Mouse (Mus musculus) urinary bladder, adult 18-20 months (tissue): Measurements from ENCODE around the gene Enah.
A peak's percentile ranks its signal among the peaks of the same experiment; 100 is the strongest.

ENCODE experiments used
- DNase-seq, 2 experiments: peaks; one replicate each; pipeline ENCODE4 v3.0.0; 2022; ENCODE audit warnings: low spot score in 2 of 2, mixed read lengths in 2 of 2

Gene Enah

GRCm38 (mm10) chr1:181878436-181878835 lies 141.4 kb downstream of the Enah start:
- DNase-seq = no peak

GRCm38 (mm10) chr1:181877088-181877487 lies 142.7 kb downstream of the Enah start:
- DNase-seq = peak; percentile 19 to 35

GRCm38 (mm10) chr1:181876656-181877055 lies 143.1 kb downstream of the Enah start:
- DNase-seq = no peak

GRCm38 (mm10) chr1:181873086-181873920 lies 146.5 kb downstream of the Enah start:
- no peak for DNase-seq

- no peak for DNase-seq
Measured at GRCm38 (mm10) chr1:181872639-181873038, 147.2 kb downstream of the Enah start.

GRCm38 (mm10) chr1:181866429-181867280 lies 153.1 kb downstream of the Enah start:
- DNase-seq = no peak

GRCm38 (mm10) chr1:181865863-181866216 lies 153.9 kb downstream of the Enah start:
- DNase-seq = no peak

- no peak for DNase-seq
Measured at GRCm38 (mm10) chr1:181864971-181865862, 154.6 kb downstream of the Enah start.

GRCm38 (mm10) chr1:181863431-181863830 lies 156.4 kb downstream of the Enah start:
- DNase-seq = no peak

- no peak for DNase-seq
Measured at GRCm38 (mm10) chr1:181862676-181863374, 157.0 kb downstream of the Enah start.

GRCm38 (mm10) chr1:181861181-181861902 lies 158.4 kb downstream of the Enah start:
- DNase-seq = no peak

- DNase-seq = peak; percentile 51 to 83
Measured at GRCm38 (mm10) chr1:181860659-181861058, 159.1 kb downstream of the Enah start.

GRCm38 (mm10) chr1:181856329-181856728 lies 163.5 kb downstream of the Enah start:
- DNase-seq = no peak

- DNase-seq = no peak
Measured at GRCm38 (mm10) chr1:181854829-181855228, 165.0 kb downstream of the Enah start.

- peak in 1 of 2 experiments; percentile 27 for DNase-seq
Measured at GRCm38 (mm10) chr1:181853081-181853736, 166.6 kb downstream of the Enah start.

- DNase-seq = no peak
Measured at GRCm38 (mm10) chr1:181852466-181852865, 167.3 kb downstream of the Enah start.

- no peak for DNase-seq
Measured at GRCm38 (mm10) chr1:181851521-181852310, 168.1 kb downstream of the Enah start.

- no peak for DNase-seq
Measured at GRCm38 (mm10) chr1:181850441-181850840, 169.3 kb downstream of the Enah start.

GRCm38 (mm10) chr1:181848210-181848609 lies 171.6 kb downstream of the Enah start:
- no peak for DNase-seq
